Mouse (Mus musculus) retina, postnatal 1 day (tissue): ENCODE data around the gene Slc4a3.

ENCODE experiments used
- DNase-seq: peaks from one replicate; pipeline ENCODE4 v3.0.0-alpha.2; 2012

The Slc4a3 gene

GRCm38 (mm10) chr1:75608225-75608624, 62.2 kb downstream of the Slc4a3 start:
- DNase-seq: no peak

DNA sequence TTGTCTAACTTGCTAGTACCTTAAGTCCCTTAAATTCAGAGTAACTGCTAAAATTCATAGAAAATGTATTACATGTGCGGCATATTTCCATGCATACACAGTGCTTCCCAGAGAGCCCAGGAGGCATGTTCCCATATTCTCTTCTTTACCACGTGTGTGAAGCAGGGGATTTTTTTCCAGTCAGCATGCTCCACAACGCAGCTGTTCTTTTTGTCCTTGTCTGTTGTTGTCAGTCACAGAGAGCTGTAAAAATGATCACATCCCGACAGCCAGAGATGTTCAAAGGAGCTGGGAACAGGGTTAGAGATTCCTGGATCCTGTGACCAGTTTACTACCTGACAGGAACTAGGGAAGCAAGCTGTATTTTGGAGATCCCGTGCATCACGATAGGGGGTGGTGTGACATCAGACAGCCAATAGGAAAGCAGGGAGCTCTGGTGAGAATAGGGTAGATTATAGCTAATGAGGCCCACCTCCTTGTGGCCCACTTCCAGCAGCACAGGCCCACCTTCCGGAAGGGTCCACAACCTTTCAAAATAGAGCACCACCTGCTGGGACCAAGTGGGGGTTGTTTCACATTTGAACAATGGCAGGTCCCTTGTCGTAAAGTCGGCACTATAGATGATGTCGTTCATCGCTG, 62.7 kb downstream of the Slc4a3 start:
- DNase-seq: peak; percentile 44

GRCm38 (mm10) chr1:75609264-75609662, 63.2 kb downstream of the Slc4a3 start:
- peak; percentile 24 for DNase-seq

- no peak for DNase-seq
Observed at GRCm38 (mm10) chr1:75610553-75610952, 64.5 kb downstream of the Slc4a3 start.
